Mouse (Mus musculus): ENCODE measurements around the gene Hist1h2ba.

The Hist1h2ba gene

DNA sequence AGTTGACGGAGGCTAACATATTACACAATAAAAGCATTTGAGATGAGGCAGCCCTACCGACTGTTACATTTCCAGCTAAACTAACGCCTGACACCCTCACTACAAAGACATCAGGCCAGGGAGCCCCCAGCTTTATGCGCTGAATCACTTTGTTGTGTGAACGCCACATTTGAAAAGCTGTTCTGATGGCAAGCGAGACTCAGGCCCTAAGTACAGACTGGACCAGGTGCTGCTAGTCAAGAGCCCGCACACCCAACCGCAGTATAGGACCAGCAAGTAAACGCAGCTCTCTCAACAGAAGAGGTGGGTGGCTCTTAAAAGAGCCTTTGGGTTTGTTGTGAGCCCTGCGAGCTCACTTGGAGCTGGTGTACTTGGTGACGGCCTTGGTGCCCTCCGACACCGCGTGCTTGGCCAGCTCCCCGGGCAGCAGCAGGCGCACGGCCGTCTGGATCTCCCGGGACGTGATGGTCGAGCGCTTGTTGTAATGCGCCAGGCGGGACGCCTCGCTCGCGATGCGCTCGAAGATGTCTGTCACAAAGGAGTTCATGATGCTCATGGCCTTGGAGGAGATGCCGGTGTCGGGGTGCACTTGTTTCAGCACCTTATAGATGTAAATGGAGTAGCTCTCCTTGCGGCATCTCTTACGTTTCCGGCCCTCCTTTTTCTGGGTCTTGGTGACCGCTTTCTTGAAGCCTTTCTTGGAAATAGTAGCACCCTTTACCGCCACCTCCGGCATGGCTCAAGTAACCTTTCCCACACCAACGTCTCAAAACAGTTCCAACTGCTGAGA, at the start of gene Hist1h2ba:
Gene Hist1h2ba, minus strand, starts transcription at position 736 of the 790 bp plus-strand sequence.
- in situ Hi-C loops (cut with MboI, MseI): no loop called here

DNA sequence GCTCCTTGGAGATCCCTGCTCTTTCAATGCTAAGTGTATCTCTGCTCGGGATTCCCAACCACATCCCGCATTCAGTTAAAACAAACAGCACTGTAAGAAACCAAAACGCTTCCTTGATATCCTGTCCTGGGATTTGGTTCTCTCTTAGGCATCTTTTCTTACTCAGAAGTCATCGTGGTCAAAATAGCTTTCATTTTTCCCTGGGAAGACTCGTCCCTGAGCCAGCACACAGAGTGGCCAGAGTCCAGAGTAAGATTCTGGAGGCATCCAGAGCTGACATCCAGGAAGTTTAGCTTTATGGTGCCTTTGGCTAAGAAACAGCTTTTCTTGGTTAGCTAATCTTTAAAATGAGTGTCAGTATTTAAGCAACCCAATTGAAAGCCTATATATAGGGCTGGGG, 38.3 kb upstream of the Hist1h2ba start:
- in situ Hi-C loops (cut with MboI, MseI): no loop called here

DNA sequence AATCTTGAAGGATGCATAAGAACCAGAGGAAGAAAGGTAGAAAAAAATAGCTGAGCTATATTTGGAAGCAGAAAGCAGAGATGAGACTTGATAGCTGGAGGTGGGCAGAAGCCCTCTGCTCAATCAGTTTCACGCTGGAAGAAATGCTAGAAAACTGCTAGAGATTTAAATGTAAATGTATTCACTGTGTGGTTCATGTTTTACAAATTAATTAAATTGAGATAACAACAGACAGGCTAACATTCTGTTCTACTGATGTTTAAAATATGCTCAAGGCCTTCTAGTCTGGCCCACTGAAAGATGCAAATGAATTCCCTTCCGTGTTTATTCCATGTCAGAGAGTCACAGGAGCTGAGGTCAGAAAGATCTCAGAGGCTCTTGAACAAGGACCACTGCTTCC, 37.9 kb upstream of the Hist1h2ba start:
- in situ Hi-C loops (cut with MboI, MseI): no loop called here

DNA sequence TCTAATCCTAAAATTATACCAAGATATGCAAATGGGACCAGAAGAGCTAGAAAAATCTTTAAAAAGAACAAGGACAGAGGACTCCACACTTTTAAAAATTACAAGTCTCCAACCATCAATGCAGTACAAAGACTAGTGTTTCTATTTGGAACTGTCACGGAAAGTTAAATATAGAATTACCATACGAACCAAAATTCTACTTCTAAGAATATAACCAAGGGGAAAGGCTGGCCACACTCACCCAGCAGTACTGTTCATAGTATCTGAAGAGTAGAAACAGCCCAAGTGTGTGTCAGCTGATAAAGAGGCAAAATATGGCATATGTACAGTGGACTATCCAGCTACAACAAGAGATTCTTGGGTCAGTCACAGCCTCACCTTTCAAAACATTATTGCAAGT, 31.0 kb upstream of the Hist1h2ba start:
- in situ Hi-C loops (cut with MboI, MseI): no loop called here

DNA sequence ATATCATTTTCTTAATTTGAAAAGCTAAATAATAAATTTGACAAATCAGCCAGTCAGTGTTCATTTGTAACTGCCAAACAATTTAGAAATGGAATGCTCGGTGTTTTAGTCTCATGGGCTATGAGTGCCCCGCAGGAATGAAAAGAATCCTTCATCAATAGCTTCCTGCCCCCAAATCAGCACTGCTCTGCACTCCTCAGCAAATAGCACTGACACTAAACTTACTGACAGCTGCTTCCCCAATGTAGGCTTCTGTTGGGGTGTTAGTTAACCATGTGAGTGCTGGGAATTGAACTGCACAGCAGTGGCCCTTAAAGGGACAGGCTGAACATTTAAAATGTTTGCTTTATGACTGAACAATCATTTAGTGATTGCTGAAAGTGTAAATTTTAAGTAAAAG, 25.8 kb upstream of the Hist1h2ba start:
- in situ Hi-C loops (cut with MboI, MseI): no loop called here

DNA sequence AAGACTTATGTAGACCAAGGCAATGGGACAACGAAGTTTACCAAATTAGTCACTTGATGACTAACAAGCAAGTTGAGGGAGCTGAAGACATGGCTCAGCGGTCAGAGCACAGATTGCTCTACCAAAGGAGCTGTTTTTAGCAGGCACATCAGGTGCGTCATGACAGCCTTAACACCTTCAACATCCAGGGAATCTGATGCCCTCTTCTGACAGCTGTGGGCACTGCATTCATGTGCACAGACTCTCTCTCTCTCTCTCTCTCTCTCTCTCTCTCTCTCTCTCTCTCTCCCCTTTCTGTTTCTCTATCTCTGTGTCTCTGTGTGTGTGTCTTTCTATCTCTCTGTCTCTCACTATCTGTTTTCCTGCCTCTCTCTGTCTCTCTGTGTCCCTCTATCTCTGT, 17.0 kb upstream of the Hist1h2ba start:
- in situ Hi-C loops (cut with MboI, MseI): no loop called here

DNA sequence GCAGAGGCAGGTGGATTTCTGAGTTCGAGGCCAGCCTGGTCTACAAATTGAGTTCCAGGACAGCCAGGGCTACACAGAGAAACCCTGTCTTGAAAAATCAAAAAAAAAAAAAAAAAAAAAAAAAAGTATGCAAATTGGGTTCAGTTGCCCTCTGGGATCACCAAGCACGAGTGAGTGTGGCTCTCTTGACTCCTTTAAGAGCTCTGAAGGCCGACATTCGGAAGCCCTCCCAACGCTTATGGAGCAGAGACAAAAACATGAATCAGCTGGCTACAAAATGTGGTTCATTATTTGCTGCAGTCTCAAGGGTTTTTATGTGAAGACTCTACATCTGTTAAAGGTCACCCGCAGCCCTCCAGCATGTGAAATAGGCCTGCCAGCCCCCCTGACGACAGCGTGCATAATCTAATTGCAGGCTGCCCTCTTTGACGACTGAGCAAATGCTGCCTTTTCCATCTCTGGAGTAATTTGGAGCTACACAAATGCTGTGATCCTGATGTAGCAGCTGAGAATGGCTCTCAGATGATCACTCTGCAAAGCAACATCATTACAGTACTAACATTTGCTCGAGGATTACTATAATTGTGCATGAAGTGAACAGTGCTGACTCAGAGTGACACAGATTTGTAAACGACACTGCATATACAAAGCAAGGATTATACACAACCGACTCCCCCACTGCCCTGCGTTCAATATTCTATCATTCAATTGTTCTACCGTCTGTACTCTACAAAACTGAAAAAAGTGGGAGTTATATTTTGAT, 15.7 kb upstream of the Hist1h2ba start:
- in situ Hi-C loops (cut with MboI, MseI): no loop called here

DNA sequence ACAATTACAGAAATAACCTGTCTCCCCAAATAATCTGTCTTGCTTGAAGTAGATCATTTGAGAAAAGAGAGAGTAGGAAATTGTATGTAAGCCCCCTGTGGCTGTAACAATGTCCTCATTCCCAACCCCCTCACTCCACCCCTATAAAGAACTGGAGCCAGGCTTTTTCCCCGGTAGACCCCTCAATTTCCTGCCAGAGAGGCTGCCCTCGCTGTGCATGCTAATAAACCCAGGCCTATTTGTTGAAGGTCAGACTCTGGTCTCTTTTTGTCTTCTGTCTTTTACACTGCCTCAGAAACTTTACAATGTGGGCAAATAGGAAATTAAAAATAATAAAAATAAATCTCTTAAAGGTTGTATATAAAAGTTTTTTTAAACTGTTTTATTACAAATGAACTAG, 12.3 kb upstream of the Hist1h2ba start:
- in situ Hi-C loops (cut with MboI, MseI): no loop called here

DNA sequence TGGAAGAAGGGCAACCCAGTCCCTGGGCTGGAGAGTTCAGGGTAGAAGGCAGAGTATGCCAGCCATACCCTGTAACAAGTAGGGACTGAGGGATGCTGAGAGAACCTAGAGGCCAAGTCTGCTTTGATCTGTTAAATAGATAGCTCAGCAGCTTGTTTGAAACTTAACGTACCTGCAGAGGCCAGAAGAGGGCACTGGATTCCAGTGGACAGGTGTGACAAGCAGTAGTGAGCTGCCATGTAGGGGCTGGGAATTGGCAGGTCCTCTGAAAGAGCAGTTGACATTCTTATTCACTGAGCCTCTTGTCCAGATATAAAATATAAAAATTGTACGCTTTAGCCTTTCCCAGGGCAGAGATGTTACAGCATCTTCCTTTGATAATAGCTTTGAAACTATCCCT, 8.9 kb upstream of the Hist1h2ba start:
- in situ Hi-C loops (cut with MboI, MseI): no loop called here

DNA sequence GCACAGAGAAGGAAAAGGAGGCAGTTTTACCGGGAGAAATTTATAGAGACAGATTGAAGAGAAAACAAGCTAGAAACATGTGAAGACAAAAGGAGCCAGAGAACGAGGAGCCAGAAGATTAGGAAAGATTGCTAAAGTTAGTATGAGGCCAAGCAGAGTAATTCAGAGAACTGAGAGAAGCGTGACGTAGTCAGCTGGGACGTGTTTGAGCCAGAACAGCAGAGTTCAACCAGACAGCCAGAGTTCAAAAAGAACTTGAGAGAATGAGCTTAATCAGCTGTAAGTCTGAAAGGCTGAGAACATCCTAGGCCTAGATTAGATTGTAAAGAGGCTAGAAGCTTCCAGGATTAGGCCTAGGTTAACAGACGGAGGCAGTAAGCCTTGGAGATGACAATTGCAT, 6.3 kb upstream of the Hist1h2ba start:
- in situ Hi-C loops (cut with MboI, MseI): no loop called here

DNA sequence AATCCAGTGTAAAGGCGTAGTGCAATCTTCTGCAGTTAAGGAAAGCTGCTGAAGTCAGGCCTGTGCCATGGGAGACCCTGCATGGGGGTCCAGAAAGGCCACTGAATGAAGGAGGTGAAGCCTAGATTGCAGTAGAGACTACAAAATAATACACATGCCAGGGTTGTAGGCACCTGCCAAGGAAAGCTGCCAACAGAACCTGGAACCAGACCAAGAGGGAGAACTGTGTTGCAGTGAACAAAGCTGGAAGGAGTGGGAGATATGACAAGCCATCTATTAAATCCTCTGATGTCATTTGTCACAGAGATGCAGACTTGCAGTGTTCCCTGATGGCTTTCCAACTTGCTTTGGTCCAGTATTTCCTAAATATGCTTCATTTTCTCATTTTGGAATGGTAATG, 4.7 kb upstream of the Hist1h2ba start:
- in situ Hi-C loops (cut with MboI, MseI): no loop called here

DNA sequence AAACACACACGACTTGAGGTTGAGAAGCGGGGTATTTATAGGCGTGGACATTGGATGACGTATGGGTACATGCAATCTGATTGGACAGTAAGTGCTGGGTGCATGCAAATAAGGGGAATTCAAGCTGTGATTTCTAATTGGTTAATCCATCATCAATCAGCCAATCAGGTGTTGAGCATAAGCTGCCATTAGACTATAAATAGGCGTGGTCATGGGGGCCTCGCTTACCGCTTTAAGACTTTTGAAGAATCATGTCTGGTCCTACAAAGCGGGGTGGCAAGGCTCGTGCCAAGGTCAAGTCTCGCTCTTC, 210 bp upstream of the Hist1h2ba start, which contains the start of gene Hist1h2aa:
Gene Hist1h2aa, plus strand, starts transcription at position 252 of the 310 bp plus-strand sequence.
- in situ Hi-C loops (cut with MboI, MseI): no loop called here

DNA sequence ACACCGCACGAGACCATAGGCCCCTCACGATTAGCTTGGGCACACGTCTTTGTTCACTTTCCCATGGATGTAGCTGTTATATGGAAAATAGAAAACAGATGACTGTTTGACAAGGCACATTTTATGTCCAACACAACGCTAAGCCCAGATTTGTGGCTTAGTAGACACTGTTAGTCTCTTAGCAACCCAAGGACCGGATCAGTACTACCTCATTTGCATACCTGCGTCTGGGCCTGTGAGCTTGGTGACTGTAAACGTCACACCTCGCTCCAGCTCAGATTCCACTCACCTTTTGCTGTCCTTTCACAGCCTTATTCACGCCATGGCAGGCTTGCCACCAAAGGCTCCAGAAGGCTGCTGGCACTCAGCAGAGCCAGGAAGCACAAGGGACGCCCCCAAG, 3.1 kb downstream of the Hist1h2ba start:
- in situ Hi-C loops (cut with MboI, MseI): no loop called here

DNA sequence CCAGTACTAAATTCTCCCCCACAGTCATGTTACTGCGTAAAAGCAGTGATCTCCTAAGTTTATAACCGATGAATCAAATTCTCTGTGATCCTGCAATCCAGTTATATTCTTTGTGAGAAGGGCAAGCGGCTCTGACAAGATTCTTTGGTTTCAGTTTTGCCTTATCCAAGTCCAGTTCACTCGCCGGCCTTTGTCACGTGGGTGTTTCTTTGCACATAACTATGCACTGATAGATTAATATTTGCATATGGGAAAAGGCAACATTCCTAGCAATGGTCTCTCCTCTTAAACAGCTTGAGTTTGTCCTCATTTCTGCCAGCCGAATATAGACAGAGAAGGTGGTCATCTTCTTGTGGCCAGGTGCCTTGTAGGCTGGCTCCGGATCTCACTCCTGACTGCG, 3.5 kb downstream of the Hist1h2ba start:
- in situ Hi-C loops (cut with MboI, MseI): no loop called here

DNA sequence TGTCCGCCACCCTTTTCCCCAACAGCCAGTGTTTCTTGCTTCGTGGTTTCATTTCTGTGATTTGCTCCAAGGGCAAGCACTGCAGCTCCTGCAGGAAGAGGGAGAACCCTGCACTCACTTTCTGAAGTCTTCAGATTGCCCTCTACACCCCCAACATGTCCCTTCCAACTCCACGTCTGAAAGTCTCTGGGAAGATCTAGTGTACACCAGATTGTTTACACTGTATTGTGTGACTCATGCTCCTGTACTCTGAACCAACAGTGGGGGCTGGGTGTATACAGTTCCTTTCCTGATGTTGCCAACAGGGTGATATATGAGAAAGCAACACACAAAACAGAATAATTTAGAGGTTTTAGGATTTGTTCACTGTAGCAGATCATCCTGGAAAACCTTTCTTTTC, 5.3 kb downstream of the Hist1h2ba start:
- in situ Hi-C loops (cut with MboI, MseI): no loop called here

DNA sequence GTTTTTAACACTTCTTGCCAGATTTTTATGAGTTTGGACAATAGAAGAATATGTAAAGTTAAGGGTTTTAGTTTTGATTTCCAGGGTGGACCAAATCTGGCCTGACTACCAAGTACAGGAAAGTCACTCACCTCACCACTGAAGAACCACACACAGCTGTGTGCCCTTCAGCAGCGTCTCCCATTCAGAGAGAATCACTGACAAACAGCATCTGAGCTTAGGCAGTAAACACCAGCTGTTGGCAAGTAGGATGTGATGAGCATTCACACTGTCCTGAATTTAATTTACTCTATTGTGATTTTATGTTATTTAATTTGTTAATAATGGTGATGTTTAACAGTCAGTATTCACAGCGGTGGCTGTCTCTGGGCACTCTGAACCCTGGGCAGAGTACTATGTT, 8.2 kb downstream of the Hist1h2ba start:
- in situ Hi-C loops (cut with MboI, MseI): no loop called here

DNA sequence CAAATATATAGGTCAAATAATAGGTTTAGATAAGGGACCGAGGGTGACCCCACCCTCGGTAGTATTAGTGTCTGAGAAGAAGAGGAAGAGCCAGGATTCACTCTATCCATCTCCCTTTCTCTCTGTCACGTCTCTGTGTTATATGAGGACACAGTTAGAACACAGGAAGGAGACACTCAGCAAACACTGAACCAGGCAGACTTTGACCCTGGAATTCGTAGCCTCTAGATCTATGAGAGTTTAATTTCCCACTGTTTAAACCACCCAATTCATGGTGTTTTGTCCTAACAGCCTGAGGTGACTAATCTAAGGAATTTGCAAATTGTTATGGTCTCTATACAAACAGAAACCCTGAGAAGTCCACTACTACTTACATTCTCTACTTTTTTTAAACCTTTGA, 16.3 kb downstream of the Hist1h2ba start:
- in situ Hi-C loops (cut with MboI, MseI): no loop called here

DNA sequence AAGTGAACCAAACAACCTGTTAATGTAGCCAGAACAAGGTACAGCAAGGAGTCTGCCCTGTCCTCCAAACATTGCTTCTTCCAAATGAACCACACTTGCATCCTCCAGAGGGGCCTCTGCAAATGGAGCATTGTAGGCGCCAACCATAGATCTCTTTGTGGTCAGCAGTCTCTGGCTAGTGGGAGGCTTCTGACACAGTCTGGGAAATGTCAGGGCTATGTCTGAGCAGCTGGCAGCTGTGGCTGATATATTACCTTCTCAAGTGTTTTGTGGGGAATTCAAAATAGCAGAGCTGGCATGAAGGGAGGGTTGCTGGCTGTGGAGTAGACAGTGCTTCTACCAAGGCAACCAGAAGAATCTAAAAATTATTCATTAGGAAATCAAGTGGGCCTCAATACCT, 17.8 kb downstream of the Hist1h2ba start:
- in situ Hi-C loops (cut with MboI, MseI): no loop called here

DNA sequence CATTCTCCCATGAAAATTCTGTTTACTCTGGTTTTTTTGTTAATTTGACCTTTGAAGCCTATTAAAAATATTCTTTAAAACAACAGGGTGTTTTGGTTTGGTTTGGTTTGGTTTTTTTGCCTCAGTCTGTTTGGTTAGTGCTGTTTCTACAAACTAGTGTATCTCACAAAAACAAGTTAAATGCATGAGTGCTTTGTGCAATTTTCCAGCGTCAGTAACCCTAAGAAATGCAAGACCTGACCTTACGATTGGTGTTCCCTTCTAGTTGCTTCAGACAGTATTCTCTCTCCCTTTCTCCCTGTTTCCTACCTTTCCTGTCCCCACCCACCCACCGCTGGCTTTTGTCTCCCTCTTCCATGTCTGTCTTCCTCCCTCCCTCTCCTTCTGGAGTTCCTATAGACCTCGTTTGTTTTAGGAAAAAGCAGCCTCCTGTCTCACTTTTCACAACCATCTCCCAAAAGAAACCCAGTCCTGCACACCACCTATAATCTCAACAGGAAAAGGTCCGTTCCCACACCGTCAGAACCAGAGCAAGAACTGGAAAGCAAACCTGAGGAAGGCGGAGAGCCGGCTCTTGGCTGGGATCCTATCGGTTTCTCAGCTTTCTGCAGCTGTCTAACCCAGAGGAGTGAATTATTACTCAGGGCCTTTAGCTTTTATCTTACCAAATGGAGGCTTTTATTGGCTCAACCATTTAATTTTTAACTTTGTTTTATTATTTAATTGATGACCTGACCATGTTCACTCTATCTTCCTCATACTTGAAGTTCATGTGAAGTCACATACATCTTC, 19.4 kb downstream of the Hist1h2ba start, which contains the start of gene Slc17a4:
Gene Slc17a4, minus strand, starts transcription at position 634 of the 792 bp plus-strand sequence.
- in situ Hi-C loops (cut with MboI, MseI): no loop called here

DNA sequence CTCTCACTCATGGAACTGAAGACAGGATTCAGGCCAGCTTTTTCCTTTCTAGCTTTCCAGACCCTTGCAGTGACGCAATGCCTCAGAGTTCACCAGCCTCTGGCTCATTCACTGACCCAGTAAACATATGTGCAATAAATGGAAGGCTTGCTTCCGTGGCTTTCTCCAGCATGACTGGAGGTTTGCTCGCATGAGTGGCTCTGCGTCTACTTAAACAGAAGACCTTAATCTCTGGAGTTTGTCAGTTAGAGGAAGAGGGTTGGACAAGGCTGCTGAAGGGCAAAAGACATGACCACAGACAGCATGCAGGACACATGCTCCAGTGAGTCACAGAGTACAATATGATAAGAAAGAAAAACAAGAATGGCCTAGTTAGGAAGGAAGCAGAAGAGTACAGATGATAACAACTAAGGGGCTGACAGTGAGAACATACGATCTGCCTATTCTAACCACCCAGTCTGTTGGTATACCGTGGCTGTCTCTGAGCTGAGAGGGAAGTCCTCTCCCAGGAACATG, 20.1 kb downstream of the Hist1h2ba start:
- in situ Hi-C loops (cut with MboI, MseI): no loop called here

DNA sequence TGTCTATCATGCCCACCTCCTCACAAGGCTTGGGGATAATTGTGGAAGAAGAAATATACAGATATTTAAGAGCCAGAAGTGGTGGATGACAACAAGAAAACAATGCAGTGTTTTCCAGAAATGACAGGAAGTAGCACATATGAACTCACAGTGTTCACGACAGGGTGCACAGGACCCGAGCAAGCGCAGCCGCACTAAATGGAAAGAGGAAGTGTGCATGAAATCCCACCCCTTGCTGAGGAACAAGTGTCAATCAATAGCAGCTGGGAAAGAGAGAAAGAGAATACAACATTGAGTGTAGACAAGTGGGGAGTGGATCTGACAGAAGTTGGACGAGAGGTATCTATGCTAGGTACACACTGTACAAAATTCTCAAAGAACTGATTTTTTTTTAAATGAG, 22.6 kb downstream of the Hist1h2ba start:
- in situ Hi-C loops (cut with MboI, MseI): no loop called here

DNA sequence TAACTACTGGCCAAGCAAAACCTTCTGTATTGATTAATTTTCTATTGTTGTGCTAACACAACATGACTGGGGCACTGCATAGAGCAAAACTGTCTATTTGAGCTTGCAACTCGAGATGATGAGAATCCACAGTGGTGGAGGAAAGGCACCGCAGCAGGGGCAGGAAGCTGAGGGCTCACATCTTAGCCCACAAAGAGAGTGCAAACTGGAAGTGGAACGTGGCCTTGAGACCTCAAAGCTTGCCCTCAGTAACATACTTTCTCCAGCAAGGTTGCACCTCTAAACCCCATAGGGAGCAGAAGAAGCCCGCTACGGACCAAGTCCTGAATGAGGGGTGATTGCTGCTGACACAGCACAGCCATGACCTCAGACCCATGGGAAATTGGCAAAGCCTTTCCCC, 23.8 kb downstream of the Hist1h2ba start:
- in situ Hi-C loops (cut with MboI, MseI): no loop called here
